Mouse (Mus musculus) left cerebral cortex, adult 18-20 months (tissue): Measurements from ENCODE around the gene Slco4a1. TPM values are rescaled to one million over a fixed set of nuclear protein-coding genes. Genes with fewer than 3 reads are reported as not detected.
A peak's percentile ranks its signal among the peaks of the same experiment; 100 is the strongest.

Experiments used
- DNase-seq, 2 experiments: peaks; one replicate each; pipeline ENCODE4 v3.0.0; 2021 to 2022; ENCODE audit warnings: low spot score in 2 of 2, mixed read lengths in 1 of 2
- total RNA-seq, 2 experiments: library from RNA; stranded (reverse); gene quantifications; 2 replicates each; pipeline ENCODE4 v1.2.3; 2021

Gene Slco4a1
- total RNA-seq, 2 experiments from 2014 or later: 1.7 to 2.4 TPM

- DNase-seq: no peak
Measured at GRCm38 (mm10) chr2:180444957-180445785, 10.9 kb upstream of the Slco4a1 start.

GRCm38 (mm10) chr2:180445962-180446361 is 10.1 kb upstream of the Slco4a1 start:
- DNase-seq: no peak

GRCm38 (mm10) chr2:180449007-180449406 is 7.0 kb upstream of the Slco4a1 start:
- no peak for DNase-seq

- DNase-seq: no peak
Measured at GRCm38 (mm10) chr2:180450529-180450928, 5.5 kb upstream of the Slco4a1 start.

GRCm38 (mm10) chr2:180456705-180457104 is 660 bp downstream of the Slco4a1 start:
- no peak for DNase-seq

GRCm38 (mm10) chr2:180457680-180458079 is 1.6 kb downstream of the Slco4a1 start:
- DNase-seq: no peak

GRCm38 (mm10) chr2:180459437-180459836 is 3.4 kb downstream of the Slco4a1 start:
- no peak for DNase-seq

- no peak for DNase-seq
Measured at GRCm38 (mm10) chr2:180460801-180461200, 4.8 kb downstream of the Slco4a1 start.

GRCm38 (mm10) chr2:180462593-180462992 is 6.5 kb downstream of the Slco4a1 start:
- DNase-seq: no peak

GRCm38 (mm10) chr2:180466505-180466904 is 10.5 kb downstream of the Slco4a1 start:
- DNase-seq: no peak

GRCm38 (mm10) chr2:180468871-180469270 is 12.8 kb downstream of the Slco4a1 start:
- no peak for DNase-seq

GRCm38 (mm10) chr2:180469768-180470167 is 13.7 kb downstream of the Slco4a1 start:
- DNase-seq: no peak

GRCm38 (mm10) chr2:180472306-180473079 is 16.4 kb downstream of the Slco4a1 start:
- peak; percentile 18 to 20 for DNase-seq

GRCm38 (mm10) chr2:180473080-180473440 is 17.0 kb downstream of the Slco4a1 start:
- peak; percentile 59 to 63 for DNase-seq

GRCm38 (mm10) chr2:180474864-180475263 is 18.8 kb downstream of the Slco4a1 start:
- no peak for DNase-seq

- DNase-seq: no peak
Measured at GRCm38 (mm10) chr2:180482274-180482673, 26.2 kb downstream of the Slco4a1 start.

- no peak for DNase-seq
Measured at GRCm38 (mm10) chr2:180484882-180485281, 28.8 kb downstream of the Slco4a1 start.

- DNase-seq: no peak
Measured at GRCm38 (mm10) chr2:180485306-180485705, 29.3 kb downstream of the Slco4a1 start.

- peak in 1 of 2 experiments; percentile 20 for DNase-seq
Measured at GRCm38 (mm10) chr2:180488210-180488751, 32.2 kb downstream of the Slco4a1 start.

GRCm38 (mm10) chr2:180495906-180496305 is 39.9 kb downstream of the Slco4a1 start:
- peak; percentile 50 to 57 for DNase-seq

GRCm38 (mm10) chr2:180499741-180500140 is 43.7 kb downstream of the Slco4a1 start, which contains the start of gene Ntsr1:
TSS of gene Ntsr1 (plus strand) at chr2:180499976.
- peak; percentile 51 to 70 for DNase-seq

- no peak for DNase-seq
Measured at GRCm38 (mm10) chr2:180500726-180501125, 44.7 kb downstream of the Slco4a1 start.
